Mouse (Mus musculus) testis, postnatal 10 days (tissue): ENCODE measurements around the gene Hdlbp.

ENCODE experiments used
- DNase-seq: peaks from one replicate; pipeline ENCODE4 v3.0.0; 2021; ENCODE audit warnings: low spot score

The Hdlbp gene

DNA sequence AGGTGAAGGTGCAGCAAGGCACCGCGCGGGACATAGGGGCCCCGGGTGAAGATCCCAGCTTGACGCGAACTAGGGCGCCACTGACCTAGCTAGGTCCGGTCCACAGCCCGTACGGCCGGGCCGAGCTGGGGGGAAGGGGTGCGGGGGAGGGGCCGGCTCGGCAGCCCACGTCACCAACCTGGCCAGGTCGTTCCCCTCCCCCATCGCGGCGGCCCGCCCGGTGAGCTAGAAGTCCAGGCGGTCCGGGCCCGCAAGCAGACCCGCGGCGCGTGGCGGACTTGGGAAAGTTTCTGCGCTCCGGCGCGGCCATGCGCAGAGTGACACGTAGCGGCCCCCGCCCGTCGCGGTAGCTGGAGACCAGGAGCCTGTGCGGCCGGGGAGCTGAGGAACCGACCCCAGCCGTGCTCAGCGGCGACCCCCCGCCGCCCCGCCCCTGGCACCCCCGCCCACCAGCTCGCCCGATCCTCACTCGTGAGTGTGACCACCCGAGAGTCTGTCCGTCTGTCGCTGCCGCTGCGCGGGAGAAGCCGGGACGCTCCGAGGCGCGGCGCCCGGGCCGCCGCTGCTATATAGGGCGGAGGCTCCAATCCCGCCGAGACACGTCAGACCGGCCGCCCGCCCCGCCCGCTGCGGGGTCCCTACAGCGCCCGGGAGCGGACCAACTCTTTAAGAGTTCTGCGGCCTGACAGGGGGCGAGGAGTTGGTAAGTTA, 33.3 kb downstream of the Hdlbp start:
- DNase-seq: peak; percentile 87

- peak; percentile 81 for DNase-seq
These were observed 34.1 kb downstream of the Hdlbp start for GRCm38 (mm10) chr1:93444405-93445110.

- DNase-seq: no peak
These were observed 39.3 kb downstream of the Hdlbp start for GRCm38 (mm10) chr1:93439321-93439720.

DNA sequence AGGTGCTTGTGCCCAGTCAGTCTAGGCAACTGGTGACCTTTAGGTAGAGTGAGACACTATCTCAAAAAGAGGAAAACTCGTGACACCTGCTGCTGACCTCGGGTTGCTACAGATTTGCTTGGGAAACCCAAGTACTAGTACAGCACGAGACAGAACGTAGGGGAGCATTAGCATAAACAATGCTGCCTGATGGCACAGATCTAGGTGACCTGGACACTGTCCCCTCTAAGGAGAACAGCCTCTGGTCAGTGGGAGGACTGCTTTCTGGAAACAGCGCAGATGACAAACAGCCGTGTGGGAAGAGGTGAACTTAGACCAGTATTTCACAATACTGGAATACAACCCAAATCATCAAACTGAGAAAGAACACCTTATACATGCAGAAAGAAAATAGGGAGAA, 46.5 kb downstream of the Hdlbp start:
- DNase-seq: no peak

DNA sequence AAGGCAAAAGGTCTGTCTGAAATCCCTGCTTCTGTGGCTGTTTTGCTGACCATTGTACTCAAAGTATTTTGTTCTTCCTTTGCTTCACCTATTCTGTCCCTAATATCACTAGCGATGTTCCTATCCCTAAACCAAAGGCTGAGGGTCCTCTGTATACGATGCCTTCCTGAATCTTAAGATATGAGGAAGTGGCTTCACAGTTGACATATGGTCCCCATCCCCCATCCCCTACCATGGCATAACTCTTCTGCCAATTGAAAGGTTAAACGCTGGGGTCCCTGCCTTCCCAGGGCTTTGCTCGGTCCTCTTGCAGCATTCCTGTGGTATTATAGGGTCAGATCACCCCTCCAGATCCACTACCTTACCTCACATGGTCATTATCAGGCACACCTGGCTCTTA, 75.2 kb downstream of the Hdlbp start:
- no peak for DNase-seq

GRCm38 (mm10) chr1:93401191-93402052, 77.2 kb downstream of the Hdlbp start:
- DNase-seq: peak; percentile 48

- no peak for DNase-seq
These were observed 89.7 kb downstream of the Hdlbp start for GRCm38 (mm10) chr1:93388906-93389305.

DNA sequence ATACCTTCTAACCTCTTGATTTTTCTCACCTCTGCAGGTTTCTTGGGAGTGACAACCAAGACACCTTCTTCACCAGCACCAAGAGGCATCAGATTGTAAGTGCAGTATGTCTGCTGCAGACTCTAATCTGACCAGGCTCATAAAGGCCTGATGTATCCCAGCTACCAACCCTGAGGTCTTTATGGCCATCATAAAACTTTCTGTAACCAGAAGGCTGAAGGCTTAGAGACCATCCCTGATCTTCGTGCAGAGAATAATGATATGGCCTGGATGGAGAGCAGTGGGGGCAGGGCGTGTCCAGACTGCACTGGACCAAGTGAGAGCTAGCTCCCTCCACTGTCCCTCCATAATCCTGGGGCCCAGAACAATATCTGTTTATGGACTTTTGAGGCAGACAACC, 91.4 kb downstream of the Hdlbp start:
- no peak for DNase-seq

- no peak for DNase-seq
These were observed 99.5 kb downstream of the Hdlbp start for GRCm38 (mm10) chr1:93379117-93379516.

GRCm38 (mm10) chr1:93377307-93377706, 101.3 kb downstream of the Hdlbp start:
- no peak for DNase-seq

DNA sequence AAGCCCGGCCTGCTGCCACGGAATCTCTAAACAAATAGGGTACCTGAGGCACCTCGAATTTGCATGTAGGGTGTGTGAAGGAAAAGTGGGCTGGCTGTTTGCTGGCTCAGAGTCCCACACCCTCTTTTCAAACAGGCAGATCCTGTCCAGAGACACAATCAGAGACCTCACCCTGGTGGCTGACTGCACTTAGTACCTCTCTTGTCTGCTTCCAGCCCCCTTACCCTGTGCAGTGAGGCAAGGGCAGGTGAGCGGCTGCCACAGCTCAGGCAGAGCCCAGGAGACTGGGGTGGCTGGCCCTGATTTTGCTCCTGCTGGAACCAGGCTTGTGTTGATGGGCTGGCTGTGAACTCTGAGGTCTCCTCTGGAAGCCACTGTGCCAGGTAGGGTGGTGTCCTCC, 105.0 kb downstream of the Hdlbp start, which contains the start of gene Ano7:
Ano7 (plus strand) TSS at position 266 of the 400 bp plus-strand sequence.
- no peak for DNase-seq

DNA sequence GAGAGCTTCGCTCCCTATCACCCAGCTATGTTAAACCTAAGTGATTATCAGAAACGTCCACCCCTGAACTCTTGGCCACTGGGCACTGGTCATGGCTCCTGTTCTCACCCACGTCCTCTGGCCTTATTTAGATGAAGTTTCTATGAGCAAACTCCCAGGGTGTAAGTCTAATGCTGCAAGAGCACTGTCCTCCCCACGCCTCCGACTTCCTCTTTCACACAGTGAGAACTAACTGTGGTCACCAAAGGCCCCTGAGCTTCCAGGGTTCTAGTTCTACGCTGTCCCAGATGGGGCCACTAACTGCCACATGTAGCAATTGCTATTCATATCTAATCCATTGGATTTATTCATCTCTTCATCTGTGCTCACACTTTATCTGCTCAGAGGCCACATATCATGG, 113.0 kb downstream of the Hdlbp start:
- DNase-seq: no peak

- no peak for DNase-seq
These were observed 116.0 kb downstream of the Hdlbp start for GRCm38 (mm10) chr1:93362661-93363060.
